Mouse (Mus musculus) MEL (cell line): ENCODE measurements at regions not wholly inside any gene's neighbourhood (a gene's known extent, or its start where the extent isn't known, plus 50 kb on each side); places are given as distances from the start of the nearest gene placed in this dataset.

Experiments
- DNase-seq: peaks from one replicate; pipeline ENCODE4 v3.0.0; 2011; ENCODE audit warnings: low read depth, low spot score
- H3K27ac ChIP-seq: 2 replicates; pipeline ENCODE4 v1.5.1; 2012; ENCODE audit warnings: low read depth, mild to moderate bottlenecking, control low read depth, low read length, moderate library complexity; ENCODE audit not compliant: control insufficient read depth
- H3K27me3 ChIP-seq, 2 experiments: fragments of 150-350 bp in 1 of 2; sonication (generic) in 1 of 2; 2 replicates each; pipeline ENCODE4 v1.6.1; 2012; ENCODE audit warnings: low read length in 2 of 2, mild to moderate bottlenecking in 2 of 2, improper control_type of control experiment in 1 of 2, moderate library complexity in 1 of 2; ENCODE audit not compliant: insufficient read depth in 2 of 2, control insufficient read depth in 1 of 2
- H3K36me3 ChIP-seq, 2 experiments: 2 replicates each; pipeline ENCODE4 v1.6.1; 2012 to 2014; ENCODE audit warnings: low read length in 2 of 2, improper control_type of control experiment in 1 of 2, inconsistent platforms in 1 of 2, mild to moderate bottlenecking in 1 of 2; ENCODE audit not compliant: insufficient read depth in 2 of 2, control insufficient read depth in 1 of 2
- H3K4me1 ChIP-seq, 2 experiments: fragments of 150-350 bp in 1 of 2; sonication (generic) in 1 of 2; 2 replicates each; pipeline ENCODE4 v1.6.1; 2012; ENCODE audit warnings: low read length in 2 of 2, improper control_type of control experiment in 1 of 2, mild to moderate bottlenecking in 1 of 2; ENCODE audit not compliant: insufficient read depth in 2 of 2, control insufficient read depth in 1 of 2
- H3K4me3 ChIP-seq, 2 experiments: fragments of 150-350 bp in 1 of 2; sonication (generic) in 1 of 2; 2 replicates each; pipeline ENCODE4 v1.5.1; 2012; ENCODE audit warnings: low read depth in 2 of 2, low read length in 2 of 2, mild to moderate bottlenecking in 2 of 2, moderate library complexity in 2 of 2, control low read depth in 1 of 2, improper control_type of control experiment in 1 of 2; ENCODE audit not compliant: control insufficient read depth in 1 of 2, insufficient read depth in 1 of 2
- H3K79me2 ChIP-seq: 2 replicates; pipeline ENCODE4 v1.6.1; 2012; ENCODE audit warnings: mild to moderate bottlenecking, low read length, moderate library complexity; ENCODE audit not compliant: control insufficient read depth, poor library complexity, insufficient read depth
- H3K9ac ChIP-seq: 2 replicates; pipeline ENCODE4 v1.6.1; 2012; ENCODE audit warnings: low read depth, mild to moderate bottlenecking, control low read depth, low read length, moderate library complexity; ENCODE audit not compliant: control insufficient read depth, poor library complexity, severe bottlenecking
- H3K9me3 ChIP-seq: fragments of 150-350 bp; sonication (generic); replicated peaks from 2 replicates; pipeline ENCODE4 v1.6.1; 2012; ENCODE audit warnings: mild to moderate bottlenecking, low read length, improper control_type of control experiment, moderate library complexity; ENCODE audit not compliant: insufficient read depth
- BHLHE40 ChIP-seq: IDR thresholded peaks from 2 replicates; pipeline ENCODE4 v1.6.1; 2012; ENCODE audit warnings: low read depth, mild to moderate bottlenecking, inconsistent platforms, low read length, improper control_type of control experiment, borderline replicate concordance
- CHD1 ChIP-seq: IDR thresholded peaks from 2 replicates; pipeline ENCODE4 v1.6.1; 2012; ENCODE audit warnings: low read depth, mild to moderate bottlenecking, inconsistent platforms, low read length, improper control_type of control experiment
- CHD2 ChIP-seq: IDR thresholded peaks from 2 replicates; pipeline ENCODE4 v1.6.1; 2011; ENCODE audit warnings: low read length, improper control_type of control experiment
- CTCF ChIP-seq, 3 experiments: IDR thresholded peaks in 2 of 3; conservative IDR thresholded peaks in 1 of 3; 2 replicates each; pipeline ENCODE4 v1.5.1; 2011 to 2012; ENCODE audit warnings: low read length in 3 of 3, low read depth in 2 of 3, mild to moderate bottlenecking in 2 of 3, improper control_type of control experiment in 1 of 3, inconsistent platforms in 1 of 3, mixed read lengths in 1 of 3, moderate library complexity in 1 of 3; ENCODE audit not compliant: control insufficient read depth in 1 of 3, insufficient read depth in 1 of 3, poor library complexity in 1 of 3, severe bottlenecking in 1 of 3
- E2F4 ChIP-seq: IDR thresholded peaks from 2 replicates; pipeline ENCODE4 v1.6.1; 2011; ENCODE audit warnings: low read depth, low read length, improper control_type of control experiment, borderline replicate concordance
- EP300 ChIP-seq, 2 experiments: IDR thresholded peaks; 2 replicates each; pipeline ENCODE4 v1.6.1; 2011; ENCODE audit warnings: improper control_type of control experiment in 2 of 2, low read length in 2 of 2, low read depth in 1 of 2, mild to moderate bottlenecking in 1 of 2
- GATA1 ChIP-seq: IDR thresholded peaks from 2 replicates; pipeline ENCODE4 v1.6.1; 2011; ENCODE audit warnings: low read depth, low read length, improper control_type of control experiment
- HCFC1 ChIP-seq: IDR thresholded peaks from 2 replicates; pipeline ENCODE4 v1.6.1; 2012; ENCODE audit warnings: low read depth, mild to moderate bottlenecking, inconsistent platforms, low read length, improper control_type of control experiment, moderate library complexity
- KAT2A ChIP-seq: conservative IDR thresholded peaks from 2 replicates; pipeline ENCODE4 v1.6.1; 2012; ENCODE audit warnings: low read depth, low read length, improper control_type of control experiment, inconsistent platforms
- MAFK ChIP-seq: IDR thresholded peaks from 2 replicates; pipeline ENCODE4 v1.6.1; 2011; ENCODE audit warnings: low read depth, mild to moderate bottlenecking, low read length, improper control_type of control experiment, borderline replicate concordance
- MAX ChIP-seq: IDR thresholded peaks from 2 replicates; pipeline ENCODE4 v1.6.1; 2011; ENCODE audit warnings: low read length, improper control_type of control experiment
- MXI1 ChIP-seq: IDR thresholded peaks from 2 replicates; pipeline ENCODE4 v1.6.1; 2011; ENCODE audit warnings: mild to moderate bottlenecking, low read depth, low read length, improper control_type of control experiment
- MYB ChIP-seq: IDR thresholded peaks from 2 replicates; pipeline ENCODE4 v1.6.1; 2011; ENCODE audit warnings: mild to moderate bottlenecking, low read depth, low read length, improper control_type of control experiment
- MYC ChIP-seq: IDR thresholded peaks from 2 replicates; pipeline ENCODE4 v1.6.1; 2011; ENCODE audit warnings: low read depth, mild to moderate bottlenecking, low read length, improper control_type of control experiment, moderate library complexity
- NELFE ChIP-seq: IDR thresholded peaks from 2 replicates; pipeline ENCODE4 v1.6.1; 2011; ENCODE audit warnings: low read depth, low read length, improper control_type of control experiment
- NRF1 ChIP-seq: IDR thresholded peaks from 2 replicates; pipeline ENCODE4 v1.6.1; 2014; ENCODE audit warnings: low read depth, mild to moderate bottlenecking, inconsistent platforms, low read length, improper control_type of control experiment, moderate library complexity; ENCODE audit not compliant: poor library complexity, insufficient read depth, severe bottlenecking
- RCOR1 ChIP-seq: IDR thresholded peaks from 2 replicates; pipeline ENCODE4 v1.6.1; 2012; ENCODE audit warnings: low read depth, mild to moderate bottlenecking, inconsistent platforms, low read length, improper control_type of control experiment
- SMC3 ChIP-seq: IDR thresholded peaks from 2 replicates; pipeline ENCODE4 v1.6.1; 2011; ENCODE audit warnings: low read depth, low read length, improper control_type of control experiment
- TAL1 ChIP-seq: IDR thresholded peaks from 2 replicates; pipeline ENCODE4 v1.6.1; 2012; ENCODE audit warnings: mild to moderate bottlenecking, inconsistent platforms, low read length, moderate library complexity, mixed read lengths
- TCF12 ChIP-seq: IDR thresholded peaks from 2 replicates; pipeline ENCODE4 v1.6.1; 2014; ENCODE audit warnings: low read depth, mild to moderate bottlenecking, inconsistent platforms, low read length, improper control_type of control experiment, moderate library complexity
- UBTF ChIP-seq: IDR thresholded peaks from 2 replicates; pipeline ENCODE4 v1.6.1; 2012; ENCODE audit warnings: low read depth, mild to moderate bottlenecking, inconsistent platforms, low read length, improper control_type of control experiment, moderate library complexity, borderline replicate concordance; ENCODE audit not compliant: insufficient read depth
- USF1 ChIP-seq: IDR thresholded peaks from 2 replicates; pipeline ENCODE4 v1.6.1; 2014; ENCODE audit warnings: low read depth, mild to moderate bottlenecking, inconsistent platforms, low read length, improper control_type of control experiment, moderate library complexity
- ZKSCAN1 ChIP-seq: IDR thresholded peaks from 2 replicates; pipeline ENCODE4 v1.6.1; 2012; ENCODE audit warnings: low read depth, mild to moderate bottlenecking, inconsistent platforms, low read length, improper control_type of control experiment, moderate library complexity
- ZMIZ1 ChIP-seq: IDR thresholded peaks from 2 replicates; pipeline ENCODE4 v1.6.1; 2012; ENCODE audit warnings: low read depth, mild to moderate bottlenecking, inconsistent platforms, low read length, improper control_type of control experiment, moderate library complexity
- ZNF384 ChIP-seq: IDR thresholded peaks from 2 replicates; pipeline ENCODE4 v1.6.1; 2012; ENCODE audit warnings: low read depth, mild to moderate bottlenecking, inconsistent platforms, low read length, improper control_type of control experiment

DNA sequence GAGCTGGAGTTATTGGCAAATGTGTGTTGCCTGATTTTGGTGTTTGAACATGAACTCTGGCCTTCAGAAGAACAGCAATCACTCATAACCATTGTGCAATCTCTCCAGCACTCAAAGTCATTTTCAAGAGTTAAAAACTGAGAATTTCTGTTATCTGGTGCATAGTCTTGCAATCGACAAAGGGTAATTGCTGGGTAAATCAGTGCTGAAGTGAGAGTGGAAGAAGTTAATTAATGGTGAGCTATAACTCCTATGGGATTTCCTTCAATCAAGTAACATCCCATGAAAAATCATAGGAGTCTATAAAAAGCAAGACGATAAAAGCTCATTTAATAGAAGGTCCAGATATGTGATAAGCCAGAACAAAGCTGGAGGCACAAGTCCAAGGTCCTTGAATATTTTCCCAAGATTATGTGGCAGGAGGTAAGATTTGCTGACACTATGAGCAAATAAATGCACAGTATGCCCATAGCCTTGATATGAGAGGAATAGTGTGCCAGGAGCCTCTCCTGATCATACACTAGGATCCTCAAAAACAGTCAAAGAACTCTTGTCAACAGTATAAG is 264.0 kb downstream of the Hao1 start:
- no peak overlapping the region for H3K9ac ChIP-seq
- TF ChIP-seq HCFC1 (no peak), ZMIZ1 (no peak), MYC (no peak)
- DNase-seq = no peak

DNA sequence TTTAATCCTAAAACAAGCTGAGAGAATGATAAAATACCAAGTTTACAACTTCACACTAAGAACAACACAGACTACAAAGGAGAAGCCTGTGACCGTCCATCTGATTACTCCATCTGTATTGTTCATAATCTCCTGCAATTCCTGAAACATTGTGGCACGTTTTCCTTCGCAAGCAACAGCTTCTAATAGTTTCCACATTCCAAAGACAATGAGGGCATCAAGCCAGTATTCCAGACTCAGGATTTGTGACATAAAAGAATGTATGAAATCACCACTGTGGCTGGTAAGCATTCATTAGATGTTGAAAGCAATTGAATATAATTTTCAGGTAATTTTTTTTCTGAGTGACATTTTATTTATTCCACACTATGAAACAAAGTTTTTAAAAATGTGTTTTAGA is 278.3 kb downstream of the Hao1 start:
- no peaks in the 10 kb centered on the region for H3K9me3 ChIP-seq
- TF ChIP-seq MXI1 = no peak
- no peak for TF ChIP-seq MAX
- no peak for TF ChIP-seq UBTF
- TF ChIP-seq CHD1 = no peak
- TF ChIP-seq NRF1 = no peak
- no peak for TF ChIP-seq MYB
- TF ChIP-seq MAFK = no peak
- TF ChIP-seq TCF12 = no peak
- no peak for TF ChIP-seq ZKSCAN1
- TF ChIP-seq E2F4 = no peak
- TF ChIP-seq MYC = no peak
- no peak overlapping the region for H3K4me3 ChIP-seq
- no peaks in the 10 kb centered on the region for H3K27me3 ChIP-seq
- H3K79me2 ChIP-seq = no peaks in the 10 kb centered on the region
- DNase-seq = no peak
- H3K27ac ChIP-seq = no peak overlapping the region
- H3K9ac ChIP-seq = no peak overlapping the region
- H3K4me1 ChIP-seq = no peaks in the 10 kb centered on the region
- no peaks in the 10 kb centered on the region for H3K36me3 ChIP-seq

More for the DNA sequence above, 264.0 kb downstream of the Hao1 start:
- Histone ChIP-seq H3K4me1 (no peaks in the 10 kb centered on the region), H3K36me3 (no peaks in the 10 kb centered on the region), H3K9me3 (no peaks in the 10 kb centered on the region), H3K4me3 (no peak overlapping the region), H3K79me2 (no peaks in the 10 kb centered on the region), H3K27ac (no peak overlapping the region), H3K27me3 (no peaks in the 10 kb centered on the region)

DNA sequence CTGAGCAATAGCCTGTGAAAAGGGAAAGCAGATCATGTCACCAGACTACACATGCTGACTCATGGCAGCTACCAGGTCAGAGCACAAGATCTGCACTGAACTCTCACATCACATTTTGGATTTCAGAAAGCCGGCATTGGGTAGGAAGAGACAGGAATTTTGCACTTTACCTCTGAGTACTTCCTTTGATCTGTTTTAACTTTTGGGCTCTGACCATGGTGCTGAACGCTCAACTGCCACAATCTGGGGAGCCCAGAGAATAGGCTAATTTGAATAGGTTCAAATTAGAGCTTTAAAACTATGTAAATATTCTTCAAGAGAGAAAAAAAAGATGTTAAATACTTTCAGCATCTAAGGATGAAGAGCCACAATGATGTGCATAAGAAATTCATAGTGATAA is 285.7 kb downstream of the Hao1 start:
- TF ChIP-seq SMC3 (no peak), MXI1 (no peak), BHLHE40 (no peak), GATA1 (no peak), USF1 (no peak), CTCF (IDR thresholded peaks at IDR 0.05 in 2 of 3, conservative IDR thresholded peaks at IDR 0.05 in 1 of 3; ENCODE audit: control insufficient read depth in 1 of 3, insufficient read depth in 1 of 3, low read depth in 2 of 3, low read length in 3 of 3, poor library complexity in 1 of 3, severe bottlenecking in 1 of 3) (no peak), ZKSCAN1 (no peak), RCOR1 (no peak), ZNF384 (no peak), CHD2 (no peak), MYB (no peak), EP300 (IDR thresholded peaks at IDR 0.05; ENCODE audit: low read depth in 1 of 2, low read length in 2 of 2) (no peak), TAL1 (no peak), E2F4 (no peak), NRF1 (no peak), NELFE (no peak), KAT2A (no peak)
- H3K9me3 ChIP-seq = no peaks in the 10 kb centered on the region
- DNase-seq = peak; percentile 17

More for the DNA sequence above, 285.7 kb downstream of the Hao1 start:
- H3K27ac ChIP-seq = no peak overlapping the region
- no peaks in the 10 kb centered on the region for H3K27me3 ChIP-seq
- no peak overlapping the region for H3K4me3 ChIP-seq
- no peak overlapping the region for H3K9ac ChIP-seq
- no peaks in the 10 kb centered on the region for H3K4me1 ChIP-seq
- no peaks in the 10 kb centered on the region for H3K79me2 ChIP-seq
- no peaks in the 10 kb centered on the region for H3K36me3 ChIP-seq
